Mouse (Mus musculus) B cell, adult 2 months (primary cell): ENCODE results near the gene Plk3.

Experiments used
- DNase-seq, 2 experiments: peaks; one replicate each; pipeline ENCODE4 v3.0.0; 2022

Gene Plk3

DNA sequence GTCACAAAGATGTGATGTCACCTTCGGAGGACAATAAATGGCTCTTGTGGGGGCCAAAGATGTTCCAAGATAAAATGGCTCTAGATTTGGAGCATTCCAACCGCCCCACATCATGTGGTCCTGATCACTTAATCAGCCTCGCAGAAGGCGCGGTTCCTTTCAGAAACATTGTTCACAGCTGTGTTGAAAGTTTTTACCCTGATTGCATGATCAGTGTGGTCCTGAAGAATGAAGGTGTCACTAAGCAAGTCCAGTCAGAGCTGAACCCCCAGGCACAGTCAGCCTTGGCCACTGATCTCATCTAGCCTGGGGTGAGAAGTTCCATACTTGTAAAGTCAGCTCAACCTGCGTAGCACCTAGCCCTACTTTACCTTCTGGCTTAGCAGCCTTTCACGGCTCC, 15.8 kb downstream of the Plk3 start:
- no peak for DNase-seq

DNA sequence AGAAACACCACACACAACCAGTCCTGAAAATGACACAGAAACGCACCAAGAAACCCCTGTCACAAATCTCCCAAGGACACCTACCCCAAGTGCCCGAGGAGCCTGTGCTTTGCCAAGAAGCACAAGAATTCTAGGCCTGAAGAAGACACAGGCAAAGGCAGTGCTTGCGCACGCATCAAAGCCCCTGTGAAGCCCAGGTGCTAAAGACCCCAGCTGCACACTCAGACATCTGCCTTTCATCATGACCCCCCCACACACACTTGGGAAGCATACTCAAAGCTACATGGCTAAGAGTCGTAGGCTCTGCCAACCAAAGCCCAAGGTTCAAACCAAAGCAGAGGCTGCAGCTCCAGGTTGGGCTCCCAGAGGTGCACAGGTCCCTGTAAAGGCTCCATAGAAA, 18.2 kb downstream of the Plk3 start:
- DNase-seq: no peak

DNA sequence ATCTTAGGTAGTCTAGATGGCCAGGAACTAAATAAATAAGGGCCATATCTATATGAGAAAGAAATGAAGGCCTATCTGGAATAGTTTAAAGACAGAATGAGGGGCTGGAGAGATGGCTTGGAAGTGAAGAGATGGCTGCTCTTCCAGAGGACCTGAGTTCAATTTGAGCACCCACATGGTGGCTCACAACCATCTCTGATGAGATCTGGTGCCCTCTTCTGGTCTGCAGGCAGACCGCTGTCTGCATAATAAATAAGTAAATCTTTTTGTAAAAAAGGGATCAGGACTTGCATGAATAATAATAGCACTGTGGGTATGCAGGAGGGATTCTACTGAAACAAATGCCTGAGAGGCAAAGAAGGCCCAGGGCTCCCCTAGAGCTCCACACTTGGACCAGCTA, 20.5 kb downstream of the Plk3 start:
- no peak for DNase-seq

DNA sequence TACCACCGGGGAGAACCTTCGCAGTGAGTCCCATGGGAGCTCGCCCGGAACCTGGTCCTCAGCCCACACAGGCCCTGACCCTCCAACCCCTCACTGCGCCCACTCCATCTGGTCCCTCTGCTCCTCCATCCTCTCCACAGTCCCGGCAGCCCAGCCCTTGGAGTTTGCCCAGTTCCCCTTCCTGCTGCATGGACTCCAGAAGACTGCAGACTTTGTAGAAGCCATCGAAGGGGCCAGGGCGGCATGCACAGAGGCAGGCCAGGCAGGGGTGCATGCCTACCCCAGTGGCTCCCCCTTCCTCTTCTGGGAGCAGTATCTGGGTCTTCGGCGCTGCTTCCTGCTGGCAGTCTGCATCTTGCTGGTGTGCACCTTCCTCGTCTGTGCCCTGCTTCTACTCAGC, 22.8 kb downstream of the Plk3 start:
- DNase-seq: no peak

DNA sequence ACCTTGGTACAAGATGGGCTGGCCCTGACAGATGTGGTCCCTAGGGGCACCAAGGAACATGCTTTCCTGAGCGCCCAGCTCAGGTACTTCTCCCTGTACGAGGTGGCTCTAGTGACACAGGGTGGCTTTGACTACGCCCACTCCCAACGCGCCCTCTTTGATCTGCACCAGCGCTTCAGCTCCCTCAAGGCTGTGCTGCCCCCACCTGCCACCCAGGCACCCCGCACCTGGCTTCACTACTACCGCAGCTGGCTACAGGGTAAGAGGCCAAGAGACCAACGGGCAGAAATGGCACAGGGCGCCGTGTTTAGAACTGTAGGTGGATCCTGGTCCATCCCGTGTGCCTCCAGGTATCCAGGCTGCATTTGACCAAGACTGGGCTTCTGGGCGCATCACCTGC, 23.5 kb downstream of the Plk3 start:
- DNase-seq: no peak

DNA sequence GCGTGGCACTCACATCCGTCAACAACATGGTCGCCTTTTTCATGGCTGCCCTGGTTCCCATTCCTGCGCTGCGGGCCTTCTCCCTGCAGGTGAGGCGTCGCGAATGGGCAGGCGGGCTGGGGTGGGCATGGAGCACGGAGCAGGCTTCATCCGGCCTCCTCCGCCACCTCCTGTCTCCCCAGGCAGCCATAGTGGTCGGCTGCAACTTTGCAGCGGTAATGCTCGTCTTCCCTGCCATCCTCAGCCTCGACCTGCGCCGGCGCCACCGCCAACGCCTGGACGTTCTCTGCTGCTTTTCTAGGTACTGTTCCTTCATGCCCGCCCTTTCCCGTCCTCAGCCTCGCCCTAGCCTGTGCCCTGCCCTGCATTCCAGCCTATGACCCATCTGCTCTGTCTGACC, 24.4 kb downstream of the Plk3 start:
- no peak for DNase-seq

DNA sequence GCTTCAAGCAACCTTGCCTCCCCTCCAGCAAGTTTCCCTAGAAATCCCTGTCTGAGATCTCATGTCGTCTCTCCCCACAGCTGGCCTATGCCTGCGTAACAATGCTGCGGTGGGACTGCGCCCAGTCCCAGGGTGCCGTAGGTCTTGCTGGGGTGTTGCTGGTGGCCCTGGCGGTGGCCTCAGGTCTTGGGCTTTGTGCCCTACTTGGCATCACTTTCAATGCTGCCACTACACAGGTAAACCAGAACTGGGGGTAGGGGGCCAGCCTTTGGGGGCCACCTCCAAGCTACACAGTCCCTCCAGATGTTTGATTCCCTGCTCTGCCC, 25.3 kb downstream of the Plk3 start:
- no peak for DNase-seq

DNA sequence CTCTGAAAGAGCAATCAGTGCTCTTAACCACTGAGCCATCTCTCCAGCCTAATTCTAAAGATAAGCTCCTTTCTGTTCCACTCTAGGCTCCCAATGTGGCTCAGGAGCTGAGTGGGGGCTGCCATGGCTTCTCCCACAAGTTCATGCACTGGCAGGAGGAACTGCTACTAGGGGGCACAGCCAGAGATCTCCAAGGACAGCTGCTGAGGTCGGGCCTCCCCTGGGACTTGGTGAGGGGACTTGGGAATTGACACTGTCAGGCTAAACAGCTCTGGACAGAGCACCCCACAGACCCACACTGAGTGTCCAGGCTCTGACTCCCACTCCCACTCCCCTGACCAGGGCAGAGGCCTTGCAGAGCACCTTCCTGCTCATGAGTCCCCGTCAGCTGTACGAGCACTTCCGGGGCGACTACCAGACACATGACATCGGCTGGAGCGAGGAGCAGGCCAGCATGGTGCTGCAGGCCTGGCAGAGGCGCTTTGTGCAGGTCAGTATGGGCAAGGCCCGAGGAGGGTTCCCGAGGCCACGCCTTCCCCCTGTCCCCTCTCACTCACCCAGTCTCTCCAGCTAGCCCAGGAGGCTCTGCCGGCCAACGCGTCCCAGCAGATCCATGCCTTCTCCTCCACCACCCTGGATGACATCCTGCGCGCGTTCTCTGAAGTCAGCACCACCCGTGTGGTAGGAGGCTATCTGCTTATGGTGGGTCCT, 25.8 kb downstream of the Plk3 start:
- DNase-seq: no peak

DNA sequence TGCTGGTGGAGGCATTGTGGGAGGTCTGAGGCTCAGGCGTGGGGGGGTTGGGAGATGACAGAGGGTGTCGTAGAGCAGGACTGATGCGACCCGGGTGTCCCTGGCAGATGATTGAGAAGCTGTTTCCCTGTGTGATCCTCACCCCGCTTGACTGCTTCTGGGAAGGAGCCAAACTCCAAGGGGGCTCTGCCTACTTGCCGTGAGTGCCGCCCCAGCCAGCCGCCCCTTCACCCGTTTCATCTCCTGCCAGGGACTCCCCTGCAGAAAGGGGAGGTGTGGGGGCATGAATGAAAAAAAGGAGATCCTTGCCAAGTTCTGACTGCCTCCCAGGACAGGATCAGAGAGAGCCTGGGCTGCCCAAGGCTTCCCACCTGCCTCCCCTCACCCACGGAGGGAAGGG, 28.6 kb downstream of the Plk3 start:
- DNase-seq: no peak

DNA sequence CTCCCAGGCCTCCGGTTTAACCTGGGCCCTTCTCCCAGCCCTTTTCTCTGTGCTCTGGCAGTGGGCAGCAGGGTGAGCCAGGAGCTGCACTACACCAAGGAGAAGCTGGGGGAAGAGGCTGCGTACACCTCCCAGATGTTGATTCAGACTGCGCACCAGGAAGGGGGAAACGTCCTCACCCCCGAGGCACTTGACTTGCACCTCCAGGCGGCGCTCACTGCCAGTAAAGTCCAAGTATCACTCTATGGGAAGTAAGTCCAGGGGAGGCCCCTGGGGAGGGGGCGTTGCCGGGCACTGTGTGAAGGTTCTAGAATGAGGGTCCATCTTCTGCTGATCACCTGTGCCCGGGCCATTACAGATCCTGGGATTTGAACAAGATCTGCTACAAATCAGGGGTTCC, 29.1 kb downstream of the Plk3 start:
- peak; percentile 22 to 31 for DNase-seq

DNA sequence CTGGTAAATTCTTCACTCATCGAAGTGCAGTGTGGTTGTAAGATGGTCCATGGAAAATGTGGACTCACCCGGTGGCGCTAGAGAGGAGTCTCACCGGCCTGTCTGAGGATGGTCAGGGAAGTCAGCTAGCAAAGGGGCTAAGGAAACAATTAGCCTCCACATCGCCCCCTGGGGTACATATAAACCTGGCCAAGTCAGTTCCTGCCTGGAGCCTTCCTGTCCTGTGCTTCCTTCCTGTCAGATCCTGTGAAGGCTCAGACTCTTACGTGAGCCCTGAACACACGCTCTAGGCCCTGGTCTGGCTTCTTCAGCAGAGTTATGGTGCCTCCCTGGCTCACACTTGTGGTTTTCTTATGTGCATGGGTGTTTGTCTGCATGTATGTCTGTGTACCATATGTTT, 32.5 kb downstream of the Plk3 start:
- peak; percentile 15 to 27 for DNase-seq

DNA sequence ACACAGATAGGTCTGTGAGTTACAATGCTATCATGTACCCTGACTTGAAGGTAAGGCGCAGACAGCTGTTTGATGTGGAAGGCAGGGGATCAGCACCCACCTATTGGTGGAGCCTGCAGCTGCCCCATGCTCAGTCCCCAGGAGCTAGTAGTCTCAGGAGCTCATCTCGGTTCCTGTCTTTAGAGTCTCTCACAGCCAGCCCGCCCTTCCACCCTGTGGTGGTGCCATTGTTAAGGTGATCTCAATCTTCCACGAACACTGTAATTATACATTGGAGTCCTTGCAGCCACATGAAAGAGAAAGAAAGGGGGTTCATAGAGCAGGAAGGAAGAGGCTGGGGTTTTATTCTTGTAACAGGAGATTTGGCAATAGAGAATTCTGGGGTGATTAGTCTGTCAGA, 33.7 kb downstream of the Plk3 start:
- DNase-seq: no peak

DNA sequence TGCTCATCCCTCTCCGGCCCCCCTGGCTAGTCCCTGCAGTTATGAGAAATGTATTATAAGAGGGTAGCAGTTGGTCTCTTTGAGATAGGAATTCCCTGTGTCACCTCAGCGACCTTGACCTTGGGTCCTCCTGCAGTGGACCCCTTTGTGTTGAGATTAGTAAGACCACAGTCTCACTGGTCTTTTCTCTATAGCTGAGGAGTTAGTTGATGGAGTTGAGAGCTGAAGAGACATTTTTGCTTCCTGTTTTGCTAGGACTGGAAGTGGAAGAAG, 35.1 kb downstream of the Plk3 start:
- no peak for DNase-seq

DNA sequence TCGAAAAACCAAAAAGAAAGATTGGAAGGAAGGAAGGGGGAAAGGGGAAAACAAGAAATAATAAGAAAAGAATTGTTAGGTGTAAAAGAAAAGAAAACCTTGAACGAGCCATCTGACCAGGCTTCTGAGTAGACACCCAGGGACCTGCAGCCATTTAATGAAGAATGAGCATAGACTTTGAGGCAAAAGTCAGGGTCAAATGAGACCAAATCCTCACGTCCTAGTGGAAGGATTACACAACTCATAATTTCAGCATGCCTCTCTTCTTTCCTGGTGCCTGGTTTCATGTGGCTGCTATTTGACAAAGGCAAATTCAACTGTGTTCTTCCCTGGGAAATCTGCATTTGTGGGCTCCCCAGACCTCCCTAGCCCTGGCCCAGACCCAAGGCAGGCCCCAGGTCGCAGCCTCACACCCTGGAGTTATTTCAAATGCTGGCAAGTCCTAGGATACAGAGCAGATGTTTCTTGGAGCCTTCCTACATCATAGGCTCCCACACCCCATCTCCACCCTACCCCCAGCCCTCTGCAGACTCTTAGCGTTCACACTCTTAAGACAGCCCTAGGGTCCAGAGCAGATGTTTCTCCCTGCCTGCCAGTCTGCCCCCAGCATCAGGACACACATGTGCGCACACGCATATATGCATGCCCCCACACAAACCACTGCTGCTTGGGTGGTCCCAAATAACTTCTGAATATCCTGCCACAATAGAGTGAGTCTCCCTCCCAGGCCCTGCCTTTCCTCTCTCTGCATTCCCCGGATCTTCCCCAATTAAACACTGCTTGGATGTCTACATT, 35.6 kb downstream of the Plk3 start:
- DNase-seq: no peak

DNA sequence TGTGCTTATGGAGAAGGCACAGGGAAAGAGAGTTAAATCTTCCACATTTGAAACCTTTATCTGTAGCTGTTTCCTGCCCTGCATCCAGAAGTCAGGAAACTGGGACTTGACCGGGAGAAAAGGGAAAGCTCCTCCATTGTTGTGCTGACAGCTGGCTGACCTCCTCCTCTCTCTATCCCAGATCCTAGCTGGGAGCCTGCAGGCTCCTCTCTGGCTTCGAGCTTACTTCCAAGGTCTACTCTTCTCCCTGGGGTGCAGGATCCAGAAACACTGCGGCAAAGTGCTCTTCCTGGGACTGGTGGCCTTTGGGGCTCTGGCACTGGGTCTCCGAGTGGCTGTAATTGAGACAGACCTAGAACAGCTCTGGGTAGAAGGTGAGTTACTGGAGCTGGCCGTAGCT, 37.1 kb downstream of the Plk3 start:
- no peak for DNase-seq

DNA sequence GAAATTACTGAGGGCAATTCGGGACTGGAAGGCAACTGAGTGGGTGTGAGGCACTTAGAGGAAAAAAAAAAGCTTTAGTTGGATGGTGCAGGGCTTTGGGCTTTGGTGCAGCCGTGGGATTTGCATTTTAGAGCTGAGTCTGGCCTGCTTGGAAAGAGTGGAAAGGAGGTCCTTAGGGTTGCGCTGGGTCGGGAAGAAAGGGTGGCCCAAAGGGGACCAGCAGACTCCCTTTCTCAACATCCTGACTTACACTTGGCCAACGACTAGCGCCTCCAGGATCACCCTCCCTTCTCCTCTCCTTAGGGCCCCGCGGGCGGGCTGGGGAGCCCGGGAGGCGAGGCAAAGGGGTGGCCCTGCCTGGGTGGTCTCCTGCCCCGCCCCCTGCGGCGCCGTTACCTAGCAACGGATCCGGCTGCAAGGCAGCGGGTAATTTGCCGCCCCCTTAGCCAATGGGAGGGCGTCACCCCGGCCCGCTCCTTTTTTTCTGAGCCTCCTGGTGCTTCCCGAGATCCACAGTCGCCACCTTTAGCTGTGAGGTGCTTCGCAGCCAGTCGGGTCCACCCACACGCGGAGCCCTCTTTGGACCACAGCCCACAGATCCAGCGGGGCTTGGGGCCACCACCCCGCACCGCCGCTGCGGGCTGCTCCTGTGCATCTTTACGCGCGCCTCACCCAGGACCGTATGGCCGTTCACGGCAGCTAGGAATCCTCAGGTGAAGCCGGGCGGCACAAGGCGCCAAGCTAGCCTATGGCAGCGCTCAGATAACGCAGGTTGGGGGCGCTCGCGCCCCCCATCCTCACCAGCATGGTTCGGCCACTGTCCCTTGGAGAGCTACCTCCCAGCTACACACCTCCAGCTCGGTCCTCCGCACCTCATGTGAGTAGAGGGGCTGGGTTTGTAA, 38.0 kb downstream of the Plk3 start, which contains the start of gene Ptch2:
TSS of gene Ptch2 (plus strand) at position 525 of the 902 bp plus-strand sequence.
- peak; percentile 18 to 22 for DNase-seq

DNA sequence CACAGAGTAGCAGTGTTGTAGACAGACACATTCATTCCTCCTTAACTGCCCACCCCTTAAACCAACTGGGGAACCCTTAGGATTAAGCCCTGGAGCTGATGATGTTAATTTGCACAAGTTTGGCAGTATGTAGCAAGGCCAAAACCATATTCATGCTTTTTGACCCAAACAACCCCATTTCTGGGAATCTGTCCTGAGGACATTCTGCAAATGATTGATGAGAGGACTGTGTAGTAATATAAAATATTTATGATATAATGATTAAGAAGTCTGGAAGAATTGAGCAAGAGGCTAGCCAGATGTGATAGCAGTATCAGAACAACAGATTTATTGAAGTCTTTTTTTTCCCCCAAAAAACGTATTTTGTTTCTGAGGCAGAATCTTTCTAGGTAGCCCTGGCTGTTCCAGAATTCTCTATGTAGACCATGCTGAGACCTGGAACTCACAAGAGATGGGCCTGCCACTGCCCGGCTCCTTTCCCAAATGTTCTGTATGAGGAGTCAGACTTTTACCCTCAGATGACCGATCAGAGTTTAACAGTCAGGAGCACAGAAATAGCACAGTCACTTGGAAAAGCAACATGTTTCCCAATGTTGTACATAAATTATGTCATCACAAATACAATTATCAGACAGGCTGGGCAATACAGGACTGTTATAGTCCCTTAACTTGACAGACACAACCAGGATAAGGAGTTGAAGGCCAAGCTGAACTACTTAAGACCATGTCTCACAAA, 39.0 kb downstream of the Plk3 start:
- DNase-seq: no peak

DNA sequence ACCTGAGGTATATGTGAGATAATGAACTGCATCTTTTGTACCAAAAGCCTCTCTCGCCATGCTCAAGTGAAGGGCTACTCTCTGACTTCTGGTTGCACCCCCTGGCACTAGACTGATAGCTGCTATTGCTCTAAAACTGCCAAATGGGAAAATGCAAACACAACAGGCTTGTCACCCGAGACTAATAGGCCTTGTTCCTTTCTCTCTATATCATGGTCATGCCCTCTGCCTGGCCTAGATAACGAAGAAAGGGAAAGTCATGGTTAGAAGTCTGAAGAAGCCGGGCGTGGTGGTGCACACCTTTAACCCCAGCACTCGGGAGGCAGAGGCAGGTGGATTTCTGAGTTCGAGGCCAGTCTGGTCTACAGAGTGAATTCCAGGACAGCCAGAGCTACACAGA, 43.2 kb downstream of the Plk3 start:
- DNase-seq: no peak

DNA sequence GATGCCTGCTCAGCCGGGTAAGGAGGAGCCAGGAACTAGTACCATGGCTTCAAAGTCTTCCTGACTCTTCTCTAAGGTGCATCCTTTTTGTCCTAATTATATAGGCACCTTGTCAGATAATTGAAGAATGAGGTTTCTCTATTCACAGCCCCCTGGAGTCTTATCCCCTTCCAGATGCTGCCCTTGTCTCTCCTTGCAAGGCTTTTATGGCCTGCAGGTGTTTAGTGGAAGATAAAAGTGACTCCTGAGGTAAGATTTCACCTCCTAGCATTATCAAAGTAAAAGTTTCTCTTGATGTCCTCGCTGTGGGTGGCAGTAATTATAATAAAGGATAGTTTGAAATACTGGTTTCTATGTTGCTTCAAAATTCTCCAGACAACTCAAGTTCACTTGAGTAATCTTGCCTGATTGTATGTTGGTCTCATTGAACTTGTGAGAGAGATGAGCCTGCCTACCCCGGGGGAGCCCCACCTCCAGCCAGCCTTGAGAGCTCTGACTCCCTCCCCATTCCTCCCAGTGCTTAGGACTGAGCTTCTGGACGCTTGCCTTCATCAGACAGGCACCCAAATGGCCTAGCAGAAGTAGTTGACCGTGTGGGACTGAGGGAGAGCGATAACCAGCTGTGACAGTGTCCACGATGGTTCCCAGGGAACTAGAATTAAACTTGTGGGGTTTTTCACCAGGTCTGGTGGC, 45.7 kb downstream of the Plk3 start:
- no peak for DNase-seq
